Mouse (Mus musculus): ENCODE data around the gene Tspan1. TPM values are rescaled to one million over a fixed set of nuclear protein-coding genes. Genes with fewer than 3 reads are reported as not detected.

The Tspan1 gene
- total and polyA plus RNA-seq, 2 experiments = 0.09 to 0.27 TPM

- no peak overlapping the region for H3K27ac ChIP-seq (replicated peaks; ENCODE audit: insufficient read depth, low read depth, low read length)
- no peaks in the 10 kb centered on the region for H3K27me3 ChIP-seq (ENCODE audit: control insufficient read depth, insufficient read depth, low read length)
- no peak overlapping the region for H3K9ac ChIP-seq (ENCODE audit: low read depth, low read length)
- no peak for TF ChIP-seq POLR2A (IDR thresholded peaks at IDR 0.05; ENCODE audit: extremely low read depth, insufficient read depth, low read length)
- TF ChIP-seq CTCF (IDR thresholded peaks at IDR 0.05; ENCODE audit: low read depth, low read length) = peak; percentile 47
- WGBS = 60% methylated on average over 2 of the region's 2 CpGs
- no peaks in the 10 kb centered on the region for H3K79me2 ChIP-seq (ENCODE audit: control insufficient read depth, insufficient read depth, low read length)
- H3K4me3 ChIP-seq (ENCODE audit: insufficient read depth, low read depth, low read length) = no peak overlapping the region
- H3K36me3 ChIP-seq (ENCODE audit: control insufficient read depth, insufficient read depth, low read length) = no peaks in the 10 kb centered on the region
- DNase-seq (ENCODE audit: extremely low read depth, low read depth, low spot score) = peak; percentile 42
- no peaks in the 10 kb centered on the region for H3K4me1 ChIP-seq (ENCODE audit: control insufficient read depth, insufficient read depth, low read length)
Measured at GRCm38 (mm10) chr4:116134990-116135389, 32.4 kb downstream of the Tspan1 start.

GRCm38 (mm10) chr4:116133126-116133525 lies 34.3 kb downstream of the Tspan1 start:
- WGBS = 84% methylated on average over 4 of the region's 4 CpGs
- no peak for TF ChIP-seq CTCF (IDR thresholded peaks at IDR 0.05; ENCODE audit: low read depth, low read length)
- no peak for TF ChIP-seq POLR2A (IDR thresholded peaks at IDR 0.05; ENCODE audit: extremely low read depth, insufficient read depth, low read length)
- H3K4me3 ChIP-seq (ENCODE audit: insufficient read depth, low read depth, low read length) = no peak overlapping the region
- no peaks in the 10 kb centered on the region for H3K36me3 ChIP-seq (ENCODE audit: control insufficient read depth, insufficient read depth, low read length)
- H3K79me2 ChIP-seq (ENCODE audit: control insufficient read depth, insufficient read depth, low read length) = no peaks in the 10 kb centered on the region
- H3K9ac ChIP-seq (ENCODE audit: low read depth, low read length) = no peak overlapping the region
- H3K27me3 ChIP-seq (ENCODE audit: control insufficient read depth, insufficient read depth, low read length) = no peaks in the 10 kb centered on the region
- H3K27ac ChIP-seq (replicated peaks; ENCODE audit: insufficient read depth, low read depth, low read length) = no peak overlapping the region
- DNase-seq (ENCODE audit: extremely low read depth, low read depth, low spot score) = no peak
- no peaks in the 10 kb centered on the region for H3K4me1 ChIP-seq (ENCODE audit: control insufficient read depth, insufficient read depth, low read length)

GRCm38 (mm10) chr4:116127956-116128355 lies 39.4 kb downstream of the Tspan1 start:
- no peak for DNase-seq (ENCODE audit: extremely low read depth, low read depth, low spot score)
- Histone ChIP-seq H3K9ac (ENCODE audit: low read depth, low read length) (no peak overlapping the region), H3K4me3 (ENCODE audit: insufficient read depth, low read depth, low read length) (no peak overlapping the region), H3K27ac (replicated peaks; ENCODE audit: insufficient read depth, low read depth, low read length) (no peak overlapping the region), H3K79me2 (ENCODE audit: control insufficient read depth, insufficient read depth, low read length) (no peaks in the 10 kb centered on the region), H3K27me3 (ENCODE audit: control insufficient read depth, insufficient read depth, low read length) (no peaks in the 10 kb centered on the region), H3K4me1 (ENCODE audit: control insufficient read depth, insufficient read depth, low read length) (0 out of 2 replicates have a peak, but pooled peaks cover 2% of the 10 kb centered on the region), H3K36me3 (ENCODE audit: control insufficient read depth, insufficient read depth, low read length) (no peaks in the 10 kb centered on the region)
- WGBS = 89% methylated on average over 6 of the region's 6 CpGs
- TF ChIP-seq POLR2A (IDR thresholded peaks at IDR 0.05; ENCODE audit: extremely low read depth, insufficient read depth, low read length) (no peak), CTCF (IDR thresholded peaks at IDR 0.05; ENCODE audit: low read depth, low read length) (no peak)

DNA sequence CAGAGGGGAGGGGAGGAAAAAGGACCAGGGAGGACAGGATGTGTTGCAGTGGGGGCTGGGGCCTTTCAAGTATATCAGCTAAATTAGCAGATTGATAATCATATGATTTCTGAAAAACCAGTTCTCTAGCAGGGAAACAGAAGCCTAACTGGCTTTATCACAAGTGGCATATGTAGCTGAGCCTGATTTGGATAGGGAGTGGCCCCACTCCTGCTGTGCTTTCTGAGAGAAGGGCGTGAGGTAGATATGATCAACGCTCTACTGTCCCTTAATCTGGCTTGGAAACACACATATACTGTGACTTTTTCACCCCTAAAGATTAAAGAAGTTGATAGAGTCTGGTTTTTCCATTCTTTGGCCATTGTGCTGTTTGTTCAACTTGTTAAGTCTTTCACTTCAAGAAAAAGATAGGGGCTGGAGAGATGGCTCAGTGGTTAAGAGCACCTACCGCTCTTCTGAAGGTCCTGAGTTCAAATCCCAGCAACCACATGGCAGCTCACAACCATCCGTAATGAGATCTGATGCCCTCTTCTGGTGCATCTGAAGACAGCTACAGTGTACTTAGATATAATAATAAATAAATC lies 41.5 kb downstream of the Tspan1 start:
- H3K27ac ChIP-seq (replicated peaks; ENCODE audit: insufficient read depth, low read depth, low read length) = no peak overlapping the region
- H3K36me3 ChIP-seq (ENCODE audit: control insufficient read depth, insufficient read depth, low read length) = no peaks in the 10 kb centered on the region
- 95% methylated on average over 4 of the region's 4 CpGs for WGBS
- no peak for DNase-seq (ENCODE audit: extremely low read depth, low read depth, low spot score)
- H3K4me1 ChIP-seq (ENCODE audit: control insufficient read depth, insufficient read depth, low read length) = 0 out of 2 replicates have a peak, but pooled peaks cover 2% of the 10 kb centered on the region
- no peaks in the 10 kb centered on the region for H3K79me2 ChIP-seq (ENCODE audit: control insufficient read depth, insufficient read depth, low read length)
- no peaks in the 10 kb centered on the region for H3K27me3 ChIP-seq (ENCODE audit: control insufficient read depth, insufficient read depth, low read length)
- no peak for TF ChIP-seq CTCF (IDR thresholded peaks at IDR 0.05; ENCODE audit: low read depth, low read length)
- no peak for TF ChIP-seq POLR2A (IDR thresholded peaks at IDR 0.05; ENCODE audit: extremely low read depth, insufficient read depth, low read length)
- H3K9ac ChIP-seq (ENCODE audit: low read depth, low read length) = no peak overlapping the region
- H3K4me3 ChIP-seq (ENCODE audit: insufficient read depth, low read depth, low read length) = no peak overlapping the region

DNA sequence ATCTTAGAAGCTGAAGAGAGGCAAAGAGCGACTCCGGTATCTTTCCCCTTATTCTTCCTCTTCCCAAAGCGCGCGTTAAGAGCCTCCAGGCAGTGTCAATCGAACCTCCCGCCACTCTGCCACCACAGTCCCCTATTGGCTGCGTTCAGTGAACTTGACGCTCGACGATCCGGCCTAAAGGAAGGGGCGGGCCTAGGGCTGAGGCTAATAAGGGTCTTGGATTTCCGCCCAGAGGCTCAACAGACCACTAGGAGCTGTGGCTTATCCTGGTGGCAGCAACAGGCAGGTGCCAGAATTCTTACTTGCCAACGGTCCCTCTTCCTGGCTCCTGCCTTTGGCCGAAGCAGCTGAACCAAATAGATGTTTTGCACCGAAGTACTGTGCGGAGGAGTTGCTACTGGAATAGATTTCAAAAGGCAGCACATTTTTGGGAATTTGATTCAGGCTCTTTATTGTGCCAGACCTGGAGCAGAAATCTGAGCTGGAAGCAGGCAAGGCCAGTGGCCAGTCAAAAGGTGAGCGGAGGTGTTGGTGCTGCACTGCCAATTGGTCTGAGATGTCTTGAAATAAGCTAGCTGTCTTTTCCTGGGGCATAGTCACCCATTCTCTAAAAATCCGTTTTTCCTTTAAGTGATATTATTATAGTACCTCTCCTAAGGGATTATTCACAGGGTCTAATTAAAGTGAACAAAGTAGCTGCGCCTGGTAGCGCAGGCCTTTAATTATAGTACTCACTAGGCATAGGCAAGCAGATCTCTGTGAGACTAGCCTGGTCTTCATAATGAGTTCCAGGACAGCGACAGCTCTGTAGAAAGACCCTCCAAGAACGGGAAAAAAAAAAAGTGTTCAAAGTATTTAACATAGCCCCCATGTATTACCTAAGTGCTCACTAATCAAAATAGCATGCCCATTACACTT lies 43.5 kb downstream of the Tspan1 start, which contains the start of the genes Rad54l and Pomgnt1:
Rad54l (minus strand) TSS at position 89 of the 918 bp plus-strand sequence.
Pomgnt1 (plus strand) TSS at position 239 of the 918 bp plus-strand sequence.
- Histone ChIP-seq H3K27ac (replicated peaks; ENCODE audit: insufficient read depth, low read depth, low read length) (no peak within 1 kb of the TSS), H3K27me3 (ENCODE audit: control insufficient read depth, insufficient read depth, low read length) (no peaks in the 10 kb centered on the region), H3K4me3 (ENCODE audit: insufficient read depth, low read depth, low read length) (peak within 1 kb of the TSS; percentile 62), H3K36me3 (ENCODE audit: control insufficient read depth, insufficient read depth, low read length) (no peaks in the 10 kb centered on the region), H3K9ac (ENCODE audit: low read depth, low read length) (peak within 1 kb of the TSS; percentile 75), H3K4me1 (ENCODE audit: control insufficient read depth, insufficient read depth, low read length) (0 out of 2 replicates have a peak, but pooled peaks cover 2% of the 10 kb centered on the region), H3K79me2 (ENCODE audit: control insufficient read depth, insufficient read depth, low read length) (no peaks in the 10 kb centered on the region)
- peak; percentile 52 for DNase-seq (ENCODE audit: extremely low read depth, low read depth, low spot score)
- TF ChIP-seq POLR2A (IDR thresholded peaks at IDR 0.05; ENCODE audit: extremely low read depth, insufficient read depth, low read length) (no peak), CTCF (IDR thresholded peaks at IDR 0.05; ENCODE audit: low read depth, low read length) (peak; percentile 17; the same call in 1 of the 2 replicates)
- WGBS = 7% methylated on average over 24 of the region's 24 CpGs
